In genomic region chr10:95551752-95552151, GRCm38 (mm10) we compare ENCODE assay signal across 8 mouse cellular contexts. TPM values are rescaled to one million over a fixed set of nuclear protein-coding genes. Genes with fewer than 3 reads are reported as not detected.
A peak's percentile ranks its signal among the peaks of the same experiment; 100 is the strongest.
DNase-seq lines count a peak whose midpoint lies in the region; ATAC-seq and TF ChIP-seq lines count a peak whose summit lies in the region.
"Had no signal": no experiment of that assay in that cellular context is flagged by ENCODE, and none has a peak within 500 bp of the region (broad histone marks: within the 10 kb centered on the region; RNA-seq: fewer than 3 reads in every experiment).

No protein-coding gene starts in this region.

- peaks cover 27% of the 10 kb centered on the region for H3K36me3 ChIP-seq in hindbrain, embryonic 13.5 days
- H3K36me3 ChIP-seq in hindbrain, embryonic 10.5 days: peaks cover 81% of the 10 kb centered on the region

- peak overlapping the region; percentile 44; the same call in 1 of the 2 replicates for H3K27ac ChIP-seq in hindbrain, embryonic 13.5 days
- no peak overlapping the region for H3K27ac ChIP-seq in hindbrain, embryonic 10.5 days
- H3K27ac ChIP-seq in cortical plate, adult 2 months (ENCODE audit: insufficient read depth, low read length): no peak overlapping the region

- no peaks in the 10 kb centered on the region for H3K27me3 ChIP-seq in hindbrain, embryonic 13.5 days
- H3K27me3 ChIP-seq in hindbrain, embryonic 10.5 days (ENCODE audit: insufficient read depth, poor library complexity, severe bottlenecking): no peaks in the 10 kb centered on the region

- H3K9me3 ChIP-seq in hindbrain, embryonic 13.5 days: no peaks in the 10 kb centered on the region
- no peaks in the 10 kb centered on the region for H3K9me3 ChIP-seq in hindbrain, embryonic 10.5 days

- TF ChIP-seq CTCF in cortical plate, adult 2 months (IDR thresholded peaks at IDR 0.05; ENCODE audit: extremely low read depth, insufficient read depth, low read length): peak; percentile 19; the same call in 1 of the 2 replicates

- peaks cover 8% of the 10 kb centered on the region for H3K4me1 ChIP-seq in hindbrain, embryonic 13.5 days (replicated peaks)
- no peaks in the 10 kb centered on the region for H3K4me1 ChIP-seq in hindbrain, embryonic 10.5 days (replicated peaks)
- H3K4me1 ChIP-seq in cortical plate, adult 2 months (ENCODE audit: control insufficient read depth, insufficient read depth, low read length): no peaks in the 10 kb centered on the region; the same call in 1 of the 2 replicates

- DNase-seq in hindbrain, embryonic 10.5 days (ENCODE audit: low spot score): no peak
- DNase-seq in thymus, postnatal 14 days: peak; percentile 17
- DNase-seq in thymus, postnatal 4 days: no peak
- DNase-seq in right cerebral cortex, postnatal 25 days: no peak
- DNase-seq in left cerebral cortex, adult 18-20 months (ENCODE audit: low spot score in 2 of 2): no peak
- DNase-seq: cerebellum, adult 9-11 months had no signal

- peak overlapping the region; percentile 29; the same call in 1 of the 2 replicates for H3K9ac ChIP-seq in hindbrain, embryonic 13.5 days

- no peak overlapping the region for H3K4me2 ChIP-seq in hindbrain, embryonic 13.5 days

- TF ChIP-seq POLR2A in cortical plate, adult 2 months (IDR thresholded peaks at IDR 0.05; ENCODE audit: extremely low read depth, insufficient read depth, low read length): no peak

- no peak overlapping the region for H3K4me3 ChIP-seq in hindbrain, embryonic 13.5 days
- H3K4me3 ChIP-seq in hindbrain, embryonic 10.5 days: no peak overlapping the region
- H3K4me3 ChIP-seq in cortical plate, adult 2 months (ENCODE audit: insufficient read depth, low read length): no peak overlapping the region

- no peak for ATAC-seq in hindbrain, embryonic 13.5 days (ENCODE audit: low FRiP score)

RNA-seq across cellular contexts. Expression of gene Nudt4, which starts 12.2 kb away (rescaled TPM):
- 74.6 and 76.5 TPM in 2 replicates for polyA plus RNA-seq in hindbrain, embryonic 13.5 days (2015; fragmentation: Nextera tagmentation; extraction: Ambion mirVana)
- 76.4 and 86.5 TPM in 2 replicates for polyA plus RNA-seq in hindbrain, embryonic 10.5 days (2016; fragmentation: Nextera tagmentation; extraction: Ambion mirVana)
- polyA plus RNA-seq in cortical plate, adult 2 months (2012; rRNA removed): 115 and 116 TPM in 2 replicates
- total RNA-seq in left cerebral cortex, adult 18-20 months (2021): 100 to 1,000 TPM; 140 to 145 TPM

RNA-seq across cellular contexts. Expression of gene Ube2n, which starts 36.8 kb away (rescaled TPM):
- polyA plus RNA-seq in hindbrain, embryonic 13.5 days (2015; fragmentation: Nextera tagmentation; extraction: Ambion mirVana): 403 and 411 TPM in 2 replicates
- polyA plus RNA-seq in hindbrain, embryonic 10.5 days (2016; fragmentation: Nextera tagmentation; extraction: Ambion mirVana): 422 and 455 TPM in 2 replicates
- polyA plus RNA-seq in cortical plate, adult 2 months (2012; rRNA removed): 174 and 179 TPM in 2 replicates
- 100 to 1,000 TPM; 199 to 202 TPM for total RNA-seq in left cerebral cortex, adult 18-20 months (2021)

RNA-seq across cellular contexts. Expression of gene Mrpl42, which starts 50.0 kb away (rescaled TPM):
- polyA plus RNA-seq in hindbrain, embryonic 13.5 days (2015; fragmentation: Nextera tagmentation; extraction: Ambion mirVana): 252 and 268 TPM in 2 replicates
- polyA plus RNA-seq in hindbrain, embryonic 10.5 days (2016; fragmentation: Nextera tagmentation; extraction: Ambion mirVana): 360 and 381 TPM in 2 replicates
- 143 and 161 TPM in 2 replicates for polyA plus RNA-seq in cortical plate, adult 2 months (2012; rRNA removed)
- total RNA-seq in left cerebral cortex, adult 18-20 months (2021): 10 to 100 TPM; 75.6 to 79.6 TPM
